Mouse (Mus musculus) MEL (cell line): ENCODE data around the gene Galntl6.

ENCODE experiments used
- EP300 ChIP-seq, 2 experiments: IDR thresholded peaks; 2 replicates each; pipeline ENCODE4 v1.6.1; 2011; ENCODE audit warnings: improper control_type of control experiment in 2 of 2, low read length in 2 of 2, low read depth in 1 of 2, mild to moderate bottlenecking in 1 of 2
- MAFK ChIP-seq: IDR thresholded peaks from 2 replicates; pipeline ENCODE4 v1.6.1; 2011; ENCODE audit warnings: low read depth, mild to moderate bottlenecking, low read length, improper control_type of control experiment, borderline replicate concordance
- NRF1 ChIP-seq: IDR thresholded peaks from 2 replicates; pipeline ENCODE4 v1.6.1; 2014; ENCODE audit warnings: low read depth, mild to moderate bottlenecking, inconsistent platforms, low read length, improper control_type of control experiment, moderate library complexity; ENCODE audit not compliant: poor library complexity, insufficient read depth, severe bottlenecking
- RAD21 ChIP-seq: IDR thresholded peaks from 2 replicates; pipeline ENCODE4 v1.6.1; 2011; ENCODE audit warnings: mild to moderate bottlenecking, low read depth, low read length, improper control_type of control experiment
- USF2 ChIP-seq, 2 experiments: IDR thresholded peaks; 2 replicates each; pipeline ENCODE4 v1.6.1; 2011 to 2012; ENCODE audit warnings: improper control_type of control experiment in 2 of 2, low read length in 2 of 2, borderline replicate concordance in 1 of 2, inconsistent platforms in 1 of 2, low read depth in 1 of 2, mild to moderate bottlenecking in 1 of 2; ENCODE audit not compliant: insufficient read depth in 1 of 2
- ZC3H11A ChIP-seq: IDR thresholded peaks from 2 replicates; pipeline ENCODE4 v1.6.1; 2012; ENCODE audit warnings: low read depth, mild to moderate bottlenecking, inconsistent platforms, low read length, improper control_type of control experiment

DNA sequence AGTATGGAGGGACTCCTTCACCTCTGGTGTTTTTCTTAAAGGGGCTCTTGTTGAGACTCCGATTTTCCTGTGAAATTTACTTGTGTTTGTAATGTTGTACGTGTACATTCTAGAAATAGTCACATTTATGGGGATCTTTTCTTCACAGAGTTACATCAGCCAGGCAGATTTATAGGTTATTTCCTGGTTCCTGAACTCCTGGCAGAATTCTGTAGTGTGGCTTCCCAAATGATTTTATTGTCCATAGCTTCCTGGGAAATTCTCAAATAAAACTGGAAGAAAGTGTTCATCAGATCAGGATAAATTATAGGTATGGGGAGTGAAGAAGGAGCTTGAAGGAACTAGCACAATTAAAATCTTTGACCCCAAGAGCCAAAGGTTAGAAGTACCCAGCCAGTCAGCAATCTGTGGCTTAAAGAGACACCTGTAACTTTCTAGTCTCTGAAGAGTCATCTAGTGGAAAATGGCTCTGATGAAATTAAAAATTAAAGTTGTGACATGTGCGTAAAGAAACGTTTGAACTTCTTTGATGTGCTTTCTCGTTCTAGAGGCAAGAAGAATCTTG is 972.5 kb downstream of the Galntl6 start:
- no peak for TF ChIP-seq EP300 (IDR thresholded peaks at IDR 0.05; ENCODE audit: low read depth in 1 of 2, low read length in 2 of 2)
- TF ChIP-seq NRF1 = no peak
- TF ChIP-seq RAD21 = no peak
- TF ChIP-seq MAFK = no peak
- no peak for TF ChIP-seq USF2 (IDR thresholded peaks at IDR 0.05; ENCODE audit: borderline replicate concordance in 1 of 2, insufficient read depth in 1 of 2, low read depth in 1 of 2, low read length in 2 of 2)
- TF ChIP-seq ZC3H11A = no peak
